Mouse (Mus musculus) kidney, embryonic 16.5 days (tissue): Measurements from ENCODE around the gene Ppid. TPM values are rescaled to one million over a fixed set of nuclear protein-coding genes. Genes with fewer than 3 reads are reported as not detected.

Experiments used
- polyA plus RNA-seq: library from polyadenylated mRNA; unstranded; fragments of >200 nt; fragmentation: Nextera tagmentation; extraction: Ambion mirVana; gene quantifications from 2 replicates; pipeline ENCODE4 v1.2.1, GENCODE M21; 2015

The Ppid gene
- polyA plus RNA-seq, 1 experiment from 2014 or later, result 160 TPM

Other genes with a start within 250 kb of the Ppid start
- 3.2 and 3.8 TPM in 2 replicates for gene Fnip2, start 23.5 kb upstream of the Ppid start, polyA plus RNA-seq
- gene 4930579G24Rik, start 37.7 kb downstream of the Ppid start, polyA plus RNA-seq, result 29.4 and 30.1 TPM in 2 replicates
- gene Etfdh, start 38.2 kb downstream of the Ppid start, polyA plus RNA-seq, result 85.0 and 85.3 TPM in 2 replicates
- 0.04 TPM in 1 of 2 replicates, not detected in the other for gene Rxfp1, start 146.5 kb downstream of the Ppid start, polyA plus RNA-seq